Comparison of ENCODE assay signal across 13 mouse cellular contexts in the genomic region with DNA sequence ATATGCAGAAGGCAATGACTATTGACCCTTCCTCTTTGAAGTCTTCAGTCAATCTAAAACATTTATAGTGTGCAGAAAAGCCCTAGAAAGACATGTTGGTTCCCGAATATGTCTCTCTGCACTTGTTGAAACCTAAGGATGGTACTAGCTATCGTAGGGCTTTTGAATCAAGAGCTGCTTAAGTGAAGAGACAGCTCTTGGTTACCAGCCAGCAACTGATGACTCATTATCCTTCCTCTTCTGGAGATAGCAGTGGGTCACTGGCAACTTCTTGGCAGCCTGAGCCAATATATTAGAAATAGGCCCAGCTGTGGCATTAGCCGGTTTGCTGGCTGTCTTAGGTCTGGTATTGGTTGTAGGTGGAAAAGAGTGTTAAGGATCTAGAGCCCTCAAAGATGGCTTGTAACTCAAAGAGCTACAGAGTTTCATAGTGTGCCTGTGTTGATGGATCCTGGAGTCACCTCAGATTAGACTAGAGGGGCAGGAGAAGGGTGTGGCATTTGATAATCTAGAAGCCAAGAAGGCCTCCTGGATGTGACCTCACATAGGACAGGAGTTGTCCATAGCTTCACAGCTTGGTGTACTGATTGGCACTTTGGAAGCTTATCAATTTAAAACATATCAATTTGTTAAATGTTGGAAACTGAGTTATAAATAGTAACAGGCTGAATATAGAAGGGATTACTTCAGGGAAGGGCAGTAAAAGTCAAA.
A peak's percentile ranks its signal among the peaks of the same experiment; 100 is the strongest.
DNase-seq lines count a peak whose midpoint lies in the region; ATAC-seq lines count a peak whose summit lies in the region.
"Had no signal": no experiment of that assay in that cellular context is flagged by ENCODE, and none has a peak within 500 bp of the region (broad histone marks: within the 10 kb centered on the region; RNA-seq: fewer than 3 reads in every experiment).

No protein-coding gene starts in this region.

- peak; percentile 52; the same call in 1 of the 2 replicates for ATAC-seq in liver, embryonic 12.5 days
- ATAC-seq: forebrain, postnatal 0 days had no signal

- no peak overlapping the region for H3K4me2 ChIP-seq in liver, embryonic 12.5 days
- H3K4me2 ChIP-seq: limb, embryonic 13.5 days; midbrain, embryonic 12.5 days; neural tube, embryonic 15.5 days had no signal

- no peaks in the 10 kb centered on the region for H3K36me3 ChIP-seq in liver, embryonic 12.5 days
- H3K36me3 ChIP-seq: midbrain, embryonic 12.5 days; neural tube, embryonic 15.5 days had no signal

- H3K4me3 ChIP-seq in liver, embryonic 12.5 days: no peak overlapping the region
- H3K4me3 ChIP-seq: limb, embryonic 13.5 days; midbrain, embryonic 12.5 days; neural tube, embryonic 15.5 days had no signal

- no peaks in the 10 kb centered on the region for H3K9me3 ChIP-seq in liver, embryonic 12.5 days (replicated peaks)
- H3K9me3 ChIP-seq: limb, embryonic 13.5 days; midbrain, embryonic 12.5 days; neural tube, embryonic 15.5 days had no signal

- peaks cover 12% of the 10 kb centered on the region; the same call in 1 of the 2 replicates for H3K4me1 ChIP-seq in liver, embryonic 12.5 days

- peak; percentile 11 for DNase-seq in kidney, adult 9 months
- DNase-seq in kidney, adult 11 months: no peak
- DNase-seq in Muller cell, postnatal 12 days (ENCODE audit: inconsistent ontology term): peak; percentile 66
- peak; percentile 10 for DNase-seq in c-Kit-positive CD71-positive TER-119-positive erythroid progenitor cells, embryonic 14.5 days (ENCODE audit: low spot score)
- DNase-seq in left cerebral cortex, adult 8-10 months (ENCODE audit: low spot score in 2 of 2): no peak
- DNase-seq in layer of hippocampus, adult 8-10 months (ENCODE audit: low spot score in 2 of 2): no peak
- DNase-seq in spleen, postnatal 4 days (ENCODE audit: low spot score in 2 of 2): no peak
- DNase-seq: forebrain, postnatal 0 days; kidney, postnatal 10 days had no signal

- WGBS in liver, embryonic 12.5 days (ENCODE audit: insufficient replicate concordance): 58% methylated on average over 3 of the region's 3 CpGs

- H3K27ac ChIP-seq in liver, embryonic 12.5 days: no peak overlapping the region
- H3K27ac ChIP-seq: limb, embryonic 13.5 days; midbrain, embryonic 12.5 days; neural tube, embryonic 15.5 days had no signal

- H3K9ac ChIP-seq in liver, embryonic 12.5 days: no peak overlapping the region
- H3K9ac ChIP-seq: forebrain, postnatal 0 days; limb, embryonic 13.5 days; midbrain, embryonic 12.5 days; neural tube, embryonic 15.5 days had no signal

- H3K27me3 ChIP-seq in liver, embryonic 12.5 days (replicated peaks): peaks cover 6% of the 10 kb centered on the region
- H3K27me3 ChIP-seq: midbrain, embryonic 12.5 days; neural tube, embryonic 15.5 days had no signal

Comparison
In these comparisons a context has a peak if more than half of its experiments do, and no peak if none do; other contexts are left out.
1. DNase-seq: peak in kidney, adult 9 months (single experiment), Muller cell, postnatal 12 days (single experiment) and c-Kit-positive CD71-positive TER-119-positive erythroid progenitor cells, embryonic 14.5 days (single experiment); none in kidney, adult 11 months (single experiment), left cerebral cortex, adult 8-10 months (0 of 2), layer of hippocampus, adult 8-10 months (0 of 2) and spleen, postnatal 4 days (0 of 2).